Mouse (Mus musculus) thymus, postnatal 10 days (tissue): ENCODE data around the gene Tfrc.

ENCODE experiments used
- DNase-seq, 2 experiments: peaks; one replicate each; pipeline ENCODE4 v3.0.0; 2021; ENCODE audit warnings: low spot score in 2 of 2

The Tfrc gene

DNA sequence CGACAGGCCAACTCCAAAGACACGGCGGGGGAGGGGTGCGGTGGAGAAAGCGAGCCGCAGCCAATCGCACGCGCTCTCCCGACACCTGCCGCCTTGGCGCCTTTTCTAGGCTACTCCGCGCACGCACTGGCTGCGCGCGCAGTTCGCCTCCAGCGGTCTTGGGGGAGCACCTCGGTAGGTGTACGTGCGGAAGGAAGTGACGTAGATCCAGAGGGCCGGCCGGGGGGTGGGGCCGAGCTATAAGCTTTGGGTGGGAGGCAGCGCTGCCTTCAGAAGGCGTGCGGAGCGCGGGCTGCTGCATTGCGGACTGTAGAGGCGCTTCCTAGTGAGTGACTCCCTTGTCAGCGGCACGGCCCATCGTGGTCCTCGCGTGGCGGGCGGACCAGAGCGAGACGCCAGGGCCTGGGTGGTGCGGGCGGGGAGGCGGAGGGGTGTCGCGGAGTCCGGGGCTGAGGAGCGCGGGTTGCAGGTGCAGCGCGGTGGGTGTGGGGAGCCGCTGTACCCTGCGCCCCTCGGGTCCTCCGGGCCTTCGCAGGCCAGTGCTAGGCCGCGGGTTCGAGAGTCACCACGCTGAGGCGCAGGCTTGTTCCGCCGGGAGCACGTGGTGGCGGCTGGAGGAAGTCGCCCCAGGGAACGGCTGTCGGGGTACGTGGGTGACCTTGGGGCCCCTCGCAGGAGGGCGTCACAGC is at the start of gene Tfrc:
TSS of gene Tfrc (plus strand) at position 209 of the 689 bp plus-strand sequence.
- DNase-seq, result peak; percentile 98 to 99

DNA sequence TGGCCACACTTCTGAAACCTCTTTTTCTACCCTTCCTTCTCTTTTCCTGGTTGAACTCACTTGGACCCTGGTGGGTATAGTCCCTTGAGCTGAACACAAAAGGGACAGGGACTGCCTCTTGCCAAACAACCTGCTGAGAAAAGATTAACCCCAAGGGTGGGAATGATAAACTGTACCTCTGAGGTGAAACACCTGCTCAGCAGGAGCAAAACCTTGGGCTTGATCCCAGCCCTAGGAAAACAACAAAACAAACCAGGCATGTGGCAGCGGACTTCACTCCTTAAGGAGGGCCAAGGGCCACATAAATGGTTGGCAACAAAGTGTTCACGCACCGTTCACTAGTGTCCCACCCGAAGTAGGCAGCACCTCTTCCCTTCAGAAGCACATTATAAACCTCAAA is 49.2 kb upstream of the Tfrc start:
- no peak for DNase-seq

DNA sequence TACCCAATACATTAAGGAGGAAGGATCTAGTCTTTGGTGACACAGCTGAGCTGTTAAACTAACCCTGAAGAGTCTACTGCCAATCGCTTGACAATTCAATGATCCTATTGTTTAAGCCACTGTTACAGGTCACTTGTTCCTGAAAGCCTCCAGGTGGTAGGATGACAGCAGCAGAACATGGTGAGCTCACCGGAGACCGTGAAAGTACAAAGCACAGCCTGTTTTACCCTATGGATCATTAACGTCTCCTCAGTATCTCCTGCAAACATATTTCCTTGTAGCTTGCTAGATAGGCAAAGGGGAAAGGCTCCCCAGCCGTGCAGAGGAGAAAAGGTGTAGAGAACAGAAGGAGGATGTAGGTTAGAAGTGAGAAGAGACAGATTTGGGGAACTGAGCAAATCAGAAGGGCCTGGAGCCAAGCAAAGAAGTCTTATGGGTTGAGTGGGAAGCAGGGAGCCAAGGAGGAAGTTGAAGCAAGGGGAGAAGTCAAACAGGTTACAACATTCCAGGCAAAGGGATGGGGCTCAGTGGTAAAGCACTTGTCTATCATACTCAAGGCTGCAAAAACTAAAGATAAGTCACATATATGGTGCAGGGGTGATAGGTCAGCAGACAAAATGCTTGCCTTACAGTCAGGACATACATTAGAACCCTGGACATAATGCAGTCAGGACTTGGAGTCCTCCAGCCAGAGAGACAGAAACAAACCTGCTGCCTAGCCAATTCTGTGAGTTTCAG is 45.5 kb upstream of the Tfrc start:
- no peak for DNase-seq

DNA sequence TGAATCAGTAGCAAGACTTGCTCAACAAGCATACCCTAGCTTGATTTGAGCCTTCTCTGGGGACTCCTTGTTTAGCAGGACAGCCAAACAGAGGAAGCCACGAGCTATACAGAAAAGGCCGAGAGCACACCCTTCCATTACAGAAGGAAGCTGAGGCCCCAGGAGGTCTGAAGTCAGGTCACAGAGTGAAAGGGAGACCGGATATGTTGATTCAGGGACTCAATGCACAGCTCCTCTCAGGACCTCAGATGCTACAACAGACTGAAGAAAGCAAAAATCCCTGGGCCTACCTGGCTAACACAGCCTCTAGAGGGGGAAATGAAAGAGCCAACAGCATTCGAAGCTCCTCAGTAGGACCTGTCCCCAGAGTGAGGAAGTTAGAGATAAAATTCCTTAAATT is 41.4 kb upstream of the Tfrc start:
- DNase-seq, result no peak

DNA sequence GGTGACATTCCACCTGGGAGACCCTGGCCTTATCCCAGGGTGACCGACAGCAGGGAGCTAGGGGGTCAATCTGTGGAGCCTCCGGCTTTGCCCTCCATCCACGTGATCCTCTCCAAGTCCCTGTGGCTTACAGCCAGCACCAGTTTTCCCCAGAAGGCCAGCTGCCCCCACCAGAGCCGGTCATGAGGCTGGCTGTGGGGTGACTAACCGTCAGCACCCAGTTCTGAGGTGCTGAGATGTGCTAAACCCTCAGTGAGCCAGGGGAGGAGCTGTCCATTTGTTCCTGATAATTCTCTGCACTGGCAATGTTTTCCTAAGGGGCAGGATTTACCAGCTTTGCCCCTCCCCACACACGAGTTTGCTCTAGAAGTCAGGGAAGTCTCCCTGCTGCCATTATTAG is 40.3 kb upstream of the Tfrc start:
- no peak for DNase-seq

DNA sequence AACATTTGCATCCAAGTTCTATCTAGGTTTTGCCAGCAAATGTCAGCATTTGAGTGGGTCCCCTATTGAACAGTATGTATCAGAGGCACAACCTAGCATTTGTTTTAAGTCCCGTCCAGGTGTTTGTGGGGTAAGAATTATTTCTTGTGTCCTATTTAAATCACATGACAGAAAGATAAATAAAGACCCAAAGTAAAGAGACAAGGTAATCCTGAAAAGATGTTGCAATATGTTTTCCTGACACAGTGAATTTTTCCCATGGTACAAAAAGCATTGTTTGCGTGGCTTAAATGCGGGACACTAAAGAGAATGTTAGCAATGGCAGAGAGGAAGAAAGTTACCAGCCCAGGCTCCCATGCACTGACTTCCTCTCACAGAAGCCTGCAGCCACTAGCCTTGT is 38.7 kb upstream of the Tfrc start:
- DNase-seq, result no peak

DNA sequence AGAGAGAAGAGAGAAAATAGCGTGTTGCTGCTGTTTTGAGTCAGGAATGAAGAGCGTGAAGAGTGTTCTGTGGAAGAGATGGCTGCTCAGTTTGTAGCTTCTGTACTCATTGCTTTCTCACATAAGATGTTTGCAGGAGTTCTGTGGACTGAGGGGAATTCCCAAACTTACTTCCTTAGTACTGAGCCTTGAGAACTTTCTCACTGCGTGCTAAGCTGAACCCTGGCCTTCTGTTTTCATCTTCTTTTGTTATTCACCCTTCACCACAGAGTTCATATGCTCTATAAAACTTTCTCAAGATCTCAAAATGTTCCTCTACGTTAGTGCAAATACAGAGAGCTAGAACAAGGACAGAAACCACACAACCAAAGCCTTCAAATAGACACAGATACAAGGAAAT is 36.2 kb upstream of the Tfrc start:
- no peak for DNase-seq

DNA sequence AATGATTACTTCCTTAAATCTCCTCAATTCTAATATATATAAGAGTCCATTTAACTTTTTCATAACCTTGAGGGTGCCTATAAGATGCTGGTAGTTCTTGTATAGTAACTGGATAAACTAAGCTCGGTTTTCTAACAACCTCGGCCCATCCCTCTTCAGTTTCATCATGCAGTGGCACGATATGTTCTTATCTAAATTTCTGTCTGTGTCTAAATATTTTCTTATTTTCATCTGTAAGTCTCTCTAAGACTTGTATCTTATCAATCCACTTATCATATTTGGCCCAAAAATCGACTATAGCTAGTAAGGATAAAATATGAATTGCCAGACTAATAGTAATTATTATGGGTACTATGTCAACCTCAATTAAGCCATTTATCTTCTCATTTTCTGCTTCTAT is 22.2 kb upstream of the Tfrc start:
- DNase-seq, result no peak

DNA sequence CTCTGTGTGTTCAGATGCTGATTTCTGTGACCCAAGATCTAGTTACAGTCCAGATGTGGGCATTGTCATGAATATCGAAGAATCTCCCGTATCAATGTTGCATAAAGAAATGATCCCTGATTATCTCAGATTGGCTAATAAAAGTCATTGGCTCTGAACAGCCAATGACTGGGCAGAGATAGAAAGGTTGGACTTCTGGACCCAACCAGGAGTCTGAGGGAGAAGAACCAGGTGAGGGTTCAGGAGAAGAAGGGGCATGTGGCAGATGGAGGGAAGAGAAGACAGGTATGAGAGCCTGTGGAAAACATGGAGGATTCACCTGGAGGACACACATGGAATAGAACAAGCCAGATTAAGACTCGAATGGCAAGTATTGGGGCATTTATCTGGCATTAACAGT is 20.2 kb upstream of the Tfrc start:
- DNase-seq, result no peak

DNA sequence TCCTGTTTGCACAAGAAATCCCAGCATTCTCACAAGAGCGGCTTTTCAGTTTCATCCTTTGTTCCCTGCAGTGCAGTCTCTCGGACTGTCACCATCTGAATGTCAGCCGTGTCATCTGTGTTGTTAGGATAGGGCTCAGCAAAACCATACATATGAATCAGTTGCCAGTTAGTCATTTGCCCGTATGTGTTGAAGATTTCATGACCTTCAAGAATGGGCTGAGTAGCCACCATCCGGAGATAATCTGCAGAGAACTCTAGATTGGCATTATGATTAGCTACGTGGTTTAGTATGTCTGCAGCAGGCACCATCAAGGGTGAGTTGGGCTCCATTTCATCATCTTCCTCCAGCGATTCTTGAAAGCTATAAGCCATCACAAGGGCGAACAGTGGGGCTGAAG is 17.2 kb upstream of the Tfrc start:
- no peak for DNase-seq

DNA sequence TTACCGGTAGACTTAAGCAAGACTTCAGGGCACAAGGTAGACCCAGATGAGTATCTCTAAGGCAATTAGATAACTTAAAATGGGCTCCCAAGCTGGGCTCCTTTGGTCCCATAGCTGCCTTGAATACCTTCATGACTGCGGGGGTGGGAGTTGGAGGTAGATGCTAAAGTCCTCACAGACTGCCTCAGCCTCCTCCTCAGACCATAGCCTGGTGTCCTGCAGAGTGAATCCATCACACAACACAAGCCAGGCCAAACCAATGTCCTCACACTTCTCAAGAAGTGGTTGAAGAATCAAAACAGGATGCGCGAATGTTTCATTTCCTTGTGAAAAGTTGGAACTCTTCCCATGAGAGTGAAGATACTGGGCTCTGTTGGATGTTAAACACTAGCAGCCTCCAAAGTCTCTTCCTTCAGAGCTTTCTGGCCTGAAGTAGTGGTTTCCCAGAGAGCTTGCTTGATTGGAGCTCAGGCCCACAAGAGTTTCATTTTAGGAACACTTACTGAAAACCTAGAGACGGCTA is 15.4 kb upstream of the Tfrc start:
- DNase-seq, result no peak

DNA sequence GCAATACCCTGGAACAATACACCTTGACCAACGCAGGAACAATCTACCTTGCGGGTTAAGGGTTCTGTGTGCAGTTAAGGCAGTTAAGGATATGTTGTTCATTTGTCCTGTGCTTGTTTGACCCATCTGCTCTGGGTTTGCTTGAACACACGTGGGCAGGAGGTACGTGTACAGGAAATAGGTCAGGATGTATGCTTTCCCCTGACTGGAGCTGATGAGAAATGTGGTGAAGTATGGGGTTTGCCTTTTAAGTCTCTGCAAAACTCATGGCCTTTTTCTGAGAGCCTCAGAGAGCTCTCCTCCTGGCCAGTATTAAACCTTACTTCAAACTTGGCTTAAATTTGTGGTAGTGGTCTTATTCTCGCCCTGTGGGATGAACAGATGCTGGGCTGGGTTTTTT is 14.8 kb upstream of the Tfrc start:
- DNase-seq, result no peak

DNA sequence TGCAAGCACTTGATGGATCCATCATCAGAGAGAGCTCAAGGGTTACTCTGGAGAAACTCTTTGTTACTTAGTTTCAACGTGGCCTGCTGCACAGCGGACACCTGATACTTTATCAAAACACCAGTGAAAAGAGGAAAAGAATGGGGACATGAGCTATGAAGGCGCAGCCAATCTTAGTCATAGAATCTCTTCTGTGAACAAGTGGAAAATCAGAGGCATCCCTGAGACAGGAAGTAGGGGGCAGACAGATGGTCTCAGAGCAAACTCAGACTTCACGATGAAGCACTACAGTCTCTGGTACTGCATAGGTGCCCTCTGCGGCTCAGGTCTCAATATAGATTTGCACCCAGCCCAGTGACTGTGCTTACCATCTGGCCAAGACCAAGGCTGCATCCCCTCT is 14.0 kb upstream of the Tfrc start:
- peak in 1 of 2 experiments; percentile 42 for DNase-seq

DNA sequence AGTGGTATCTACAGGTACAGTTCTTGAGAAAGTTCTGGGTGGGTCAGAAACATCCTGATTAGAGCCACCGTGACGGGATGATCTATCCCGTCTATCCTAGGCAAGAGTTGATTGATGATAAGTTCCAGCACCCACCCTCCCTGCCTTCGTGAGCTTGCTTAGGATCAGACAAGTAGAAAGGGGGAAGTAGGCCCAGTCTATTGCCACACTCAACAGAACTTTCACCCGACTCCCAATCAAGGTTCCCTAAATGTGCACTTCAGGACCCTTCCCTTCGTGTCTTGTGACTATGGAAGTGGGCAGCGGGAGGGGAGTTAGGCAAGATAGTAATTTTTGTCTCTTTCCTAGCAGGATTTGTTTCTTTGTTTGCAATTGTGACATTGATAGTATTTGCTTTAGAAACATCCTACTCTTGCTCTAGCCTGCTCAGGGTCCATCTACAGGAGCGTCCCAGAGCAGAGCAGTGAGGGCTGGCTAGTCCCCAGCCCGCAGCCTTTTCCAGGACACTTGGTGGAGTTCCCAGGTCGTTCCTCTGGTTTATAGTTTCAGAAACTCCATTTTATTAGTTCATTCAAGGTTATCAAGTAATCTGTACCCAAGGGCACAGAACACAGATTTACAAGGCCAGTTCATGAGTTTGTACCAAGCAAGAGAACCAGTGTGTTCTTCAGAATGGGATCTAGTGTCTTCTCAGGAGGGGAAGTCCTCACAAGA is 13.4 kb upstream of the Tfrc start:
- DNase-seq, result no peak

DNA sequence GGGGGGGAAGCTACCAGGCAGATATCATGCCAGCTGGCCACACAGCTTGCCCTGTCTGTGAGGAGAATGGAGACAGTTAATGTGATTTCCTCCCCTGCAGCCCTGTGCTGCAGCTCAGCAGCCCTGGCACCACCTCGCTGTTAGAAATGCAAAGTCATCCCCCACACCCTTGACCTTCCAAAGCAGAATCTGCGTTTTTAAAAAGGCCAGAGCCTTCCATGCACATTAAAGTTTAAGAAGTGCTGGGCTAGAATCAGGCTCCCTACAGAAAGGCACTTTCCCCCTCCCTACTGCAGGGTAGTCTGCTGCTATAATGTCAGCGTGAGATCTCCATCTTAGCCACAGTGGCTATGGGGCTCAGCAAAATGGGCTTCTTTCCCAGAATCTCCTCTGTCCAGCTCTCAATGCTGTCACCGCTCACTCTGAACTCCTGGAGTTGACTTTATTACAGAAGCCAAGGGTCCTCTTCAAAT is 10.8 kb upstream of the Tfrc start:
- no peak for DNase-seq

DNA sequence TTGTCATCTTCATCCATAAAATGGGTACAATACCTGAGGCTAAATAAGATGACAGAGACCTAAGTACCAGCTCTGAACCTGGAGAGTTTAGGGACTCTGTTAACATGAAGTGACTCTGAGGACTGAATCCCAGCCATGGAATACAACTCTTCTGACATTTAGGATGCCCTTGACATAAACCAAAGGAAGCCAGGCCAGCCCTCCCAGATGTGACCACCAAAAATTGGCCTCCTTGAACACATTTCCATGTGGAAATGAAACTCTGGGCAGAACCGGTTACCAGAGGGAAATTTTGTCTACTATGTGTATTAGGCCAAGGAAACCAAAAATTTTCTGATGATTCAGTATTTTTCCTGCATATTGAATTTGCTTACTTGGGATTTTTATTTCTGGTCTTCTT is 9.6 kb upstream of the Tfrc start:
- DNase-seq, result no peak

DNA sequence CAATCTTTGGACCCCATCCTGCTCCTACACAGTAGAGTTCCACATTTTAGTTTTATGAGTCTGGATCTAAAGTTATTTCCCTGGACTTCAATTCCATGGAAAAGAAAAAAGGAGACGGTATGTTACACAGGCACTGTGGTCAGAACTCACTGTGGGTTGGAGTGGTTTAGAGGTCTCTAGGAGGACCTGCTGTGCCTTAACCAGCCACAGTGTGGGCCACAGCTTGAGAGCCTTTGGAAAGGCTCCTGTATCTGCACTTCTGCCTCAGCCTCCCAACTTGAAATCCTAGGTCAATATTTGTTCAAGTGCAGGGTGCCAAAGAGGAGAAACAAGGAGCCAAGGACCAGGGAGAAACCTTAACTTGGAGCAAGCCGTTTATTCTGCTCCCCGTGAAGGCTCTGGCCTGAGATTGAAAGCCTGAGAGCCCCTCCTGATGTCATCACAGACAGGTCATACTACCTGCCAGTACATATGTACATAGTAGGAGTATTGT is 6.5 kb upstream of the Tfrc start:
- no peak for DNase-seq

DNA sequence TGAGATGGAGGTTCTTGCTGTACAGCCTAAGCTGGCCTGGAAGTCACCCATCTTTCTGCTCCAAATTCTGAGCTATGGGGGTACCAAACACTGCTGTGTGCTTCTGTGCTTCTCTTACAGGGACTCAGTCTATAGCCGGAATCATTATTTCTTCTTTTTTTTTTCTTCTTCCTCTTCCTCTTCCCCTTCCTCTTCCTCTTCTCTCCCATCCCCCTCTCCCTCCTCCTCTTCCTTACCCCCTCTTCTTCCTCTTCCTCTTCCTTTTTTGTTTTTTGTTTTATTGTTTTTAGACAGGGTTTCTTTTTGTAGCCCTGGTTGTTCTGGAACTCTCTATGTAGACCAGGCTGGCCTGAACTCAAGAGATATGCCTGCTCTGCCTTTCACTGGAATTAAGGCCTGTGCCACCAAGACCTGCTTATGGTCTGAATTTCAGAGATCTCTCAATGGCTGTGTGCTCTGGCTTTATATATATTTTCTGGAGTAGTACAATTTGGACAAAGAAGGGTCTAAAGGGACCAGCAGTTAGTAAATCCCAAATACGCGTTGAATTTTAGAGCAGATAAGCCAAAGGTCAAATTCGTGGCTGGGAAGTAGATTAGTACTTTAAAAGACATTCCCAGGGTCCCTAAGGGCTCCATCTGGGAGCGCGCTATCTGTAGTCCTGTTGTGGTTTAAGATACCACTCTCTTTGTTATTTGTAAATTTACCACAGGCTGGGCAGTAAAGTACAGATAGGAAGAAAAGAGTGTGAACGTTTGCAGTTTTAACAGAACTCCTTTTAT is 967 bp upstream of the Tfrc start:
- DNase-seq, result no peak

DNA sequence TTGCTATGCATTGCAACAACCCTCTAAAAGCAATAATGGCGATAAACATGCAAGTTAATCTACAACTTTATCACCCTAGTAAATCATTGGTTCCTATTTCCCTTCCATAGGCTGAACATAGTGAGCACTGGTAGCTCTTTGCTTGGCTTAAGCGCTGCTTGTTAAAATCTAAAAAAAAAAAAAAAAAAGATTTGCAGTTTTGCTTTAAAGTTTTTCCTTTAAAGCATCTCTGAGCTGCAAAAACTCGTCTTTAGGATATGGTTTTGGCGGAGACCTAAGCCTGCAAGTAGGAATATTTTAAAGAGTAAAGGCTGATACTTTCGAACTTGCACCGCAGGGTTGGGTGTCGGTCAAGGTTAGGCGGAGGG is 392 bp upstream of the Tfrc start:
- no peak for DNase-seq

DNA sequence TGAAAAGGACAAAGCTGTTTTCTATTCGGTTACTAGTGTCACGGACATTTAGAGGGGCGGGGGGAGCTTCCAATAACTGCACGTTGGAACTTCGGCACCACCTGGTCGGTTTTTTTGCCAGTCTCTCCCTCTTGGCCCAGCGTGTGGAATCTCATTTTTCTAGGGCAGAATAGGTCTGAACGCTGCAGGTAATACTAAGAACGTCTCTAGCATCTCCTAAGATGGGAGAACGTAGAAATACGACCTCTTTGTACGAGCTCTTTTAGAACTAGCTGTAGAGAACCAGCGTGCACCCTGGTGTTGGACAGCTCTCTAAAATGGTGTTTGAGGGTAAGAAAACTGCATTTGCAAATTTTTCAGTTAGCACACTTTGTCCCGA is 670 bp downstream of the Tfrc start:
- no peak for DNase-seq

DNA sequence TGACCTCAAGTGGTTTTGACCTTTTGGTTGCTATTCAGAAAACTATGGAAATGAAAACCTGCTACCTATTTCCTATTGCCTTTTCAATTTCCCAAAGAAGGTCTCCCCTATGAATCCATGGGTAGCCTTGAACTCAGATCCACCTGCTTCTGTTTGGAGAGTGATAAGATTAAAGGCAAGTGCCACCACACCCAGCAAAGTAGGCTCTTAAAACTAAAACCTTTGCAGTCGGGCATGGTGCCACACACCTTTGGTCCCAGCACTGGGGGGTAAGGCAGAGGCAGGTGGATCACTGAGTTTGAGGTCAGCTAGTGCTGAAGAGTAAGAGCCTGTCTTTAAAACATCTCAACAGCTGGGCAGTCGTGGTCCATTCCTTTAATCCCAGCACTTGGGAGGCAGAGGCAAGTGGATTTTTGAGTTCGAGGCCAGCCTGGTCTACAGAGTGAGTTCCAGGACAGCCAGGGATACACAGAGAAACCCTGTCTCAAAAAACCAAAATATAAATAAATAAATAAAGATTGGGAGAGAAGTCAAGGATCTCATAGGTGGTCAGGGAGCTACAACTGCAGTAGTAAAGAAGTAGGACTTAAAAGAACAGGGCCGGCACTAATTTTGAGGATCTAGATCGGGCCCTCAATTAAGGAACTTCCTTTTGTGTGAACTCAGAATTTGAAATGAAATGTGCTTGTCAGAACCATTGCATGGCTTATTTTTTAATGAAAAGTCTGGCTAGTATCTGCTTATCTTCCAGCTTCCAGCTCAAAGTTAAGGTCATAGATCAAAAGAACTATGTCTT is 1.9 kb downstream of the Tfrc start:
- DNase-seq, result no peak
